Mouse (Mus musculus) frontal cortex, adult (tissue): ENCODE measurements around the gene 9330182L06Rik.
A peak's percentile ranks its signal among the peaks of the same experiment; 100 is the strongest.

ENCODE experiments used
- ATAC-seq: cut with Nextera tagmentation; 2 replicates; pipeline ENCODE4 v1.9.2; 2017; ENCODE audit warnings: mild to moderate bottlenecking, moderate library complexity, mixed read lengths; ENCODE audit not compliant: low TSS enrichment

9330182L06Rik gene

GRCm38 (mm10) chr5:9525507-9525906, 259.6 kb downstream of the 9330182L06Rik start:
- peak; percentile 84 for ATAC-seq
